Mouse (Mus musculus): ENCODE results near the gene Myo10.

The Myo10 gene

GRCm38 (mm10) chr15:25715996-25716395 lies 93.7 kb downstream of the Myo10 start:
- ChIA-PET CTCF (interaction anchor here in 3 of 4 experiments (0.5 to 2.5 kb wide), 8 partner anchors 8 to 601 kb away, joined by 3 to 34 read pairs (median 13); no protein-coding TSS in a partner anchor), POLR2A (interaction anchor here in 3 of 4 experiments (0.6 to 2.4 kb wide), 6 partner anchors 9 to 102 kb away, joined by 3 to 7 read pairs (median 3); partner anchors contain the start of gene Myo10 (in 1 of the 3))

GRCm38 (mm10) chr15:25717006-25717405 lies 94.7 kb downstream of the Myo10 start:
- CTCF ChIA-PET: interaction anchor here (0.5 to 3.4 kb wide), 51 partner anchors 9 to 303 kb away, joined by 3 to 34 read pairs (median 4); partner anchors contain the start of genes Myo10 (in 2 of the 4) and Basp1 (in 1 of the 4)
- POLR2A ChIA-PET: interaction anchor here in 3 of 4 experiments (0.8 to 2.4 kb wide), 16 partner anchors 10 to 276 kb away, joined by 3 to 9 read pairs (median 3); partner anchors contain the start of gene Myo10 (in 2 of the 3)

- CTCF ChIA-PET: interaction anchor here (0.6 to 3.4 kb wide), 55 partner anchors 10 to 1324 kb away, joined by 3 to 34 read pairs (median 4); partner anchors contain the start of genes Myo10 (in 2 of the 4) and Basp1 (in 1 of the 4)
- POLR2A ChIA-PET: interaction anchor here in 3 of 4 experiments (0.6 to 2.3 kb wide), 17 partner anchors 11 to 1812 kb away, joined by 3 to 14 read pairs (median 3); partner anchors contain the start of gene Myo10 (in 1 of the 3)
Measured at GRCm38 (mm10) chr15:25718104-25718503, 95.8 kb downstream of the Myo10 start.

GRCm38 (mm10) chr15:25719270-25719669 lies 96.9 kb downstream of the Myo10 start:
- ChIA-PET CTCF (interaction anchor here in 2 of 4 experiments (0.6 to 3.4 kb wide), 5 partner anchors 10 to 278 kb away, joined by 3 to 13 read pairs (median 3); no protein-coding TSS in a partner anchor), POLR2A (interaction anchor here in 3 of 4 experiments (0.6 to 2.3 kb wide), 8 partner anchors 9 to 278 kb away, joined by 4 to 9 read pairs (median 4); no protein-coding TSS in a partner anchor)

GRCm38 (mm10) chr15:25720263-25720662 lies 97.9 kb downstream of the Myo10 start:
- CTCF ChIA-PET: interaction anchor here in 2 of 4 experiments (0.7 kb wide), 2 partner anchors 279 to 462 kb away, joined by 3 read pairs; no protein-coding TSS in a partner anchor
- POLR2A ChIA-PET: interaction anchor here in 2 of 4 experiments (0.6 to 2.0 kb wide), 10 partner anchors 8 to 1737 kb away, joined by 3 to 6 read pairs (median 3); no protein-coding TSS in a partner anchor

GRCm38 (mm10) chr15:25723281-25724113 lies 101.2 kb downstream of the Myo10 start:
- ChIA-PET CTCF (interaction anchor here in 2 of 4 experiments (0.6 to 1.0 kb wide), 5 partner anchors 82 to 282 kb away, joined by 3 to 4 read pairs (median 3); no protein-coding TSS in a partner anchor), POLR2A (interaction anchor here (0.6 to 2.4 kb wide), 12 partner anchors 9 to 281 kb away, joined by 3 to 8 read pairs (median 4); no protein-coding TSS in a partner anchor)

GRCm38 (mm10) chr15:25724549-25724948 lies 102.2 kb downstream of the Myo10 start:
- ChIA-PET CTCF (no interaction called here), POLR2A (interaction anchor here in 2 of 4 experiments (0.6 to 2.4 kb wide), 6 partner anchors 8 to 71 kb away, joined by 3 to 8 read pairs (median 3); no protein-coding TSS in a partner anchor)

- POLR2A ChIA-PET: interaction anchor here in 3 of 4 experiments (0.9 to 4.3 kb wide), 10 partner anchors 13 to 104 kb away, joined by 3 to 22 read pairs (median 4); partner anchors contain the start of gene Myo10 (in 1 of the 3)
- CTCF ChIA-PET: no interaction called here
Measured at GRCm38 (mm10) chr15:25726814-25727213, 104.5 kb downstream of the Myo10 start.

GRCm38 (mm10) chr15:25728501-25728900 lies 106.2 kb downstream of the Myo10 start:
- POLR2A ChIA-PET: interaction anchor here in 3 of 4 experiments (0.7 to 4.3 kb wide), 14 partner anchors 9 to 106 kb away, joined by 3 to 22 read pairs (median 4); partner anchors contain the start of gene Myo10 (in 1 of the 3)
- CTCF ChIA-PET: interaction anchor here in 2 of 4 experiments (0.6 to 1.0 kb wide), 2 partner anchors 19 to 68 kb away, joined by 3 to 4 read pairs; no protein-coding TSS in a partner anchor

GRCm38 (mm10) chr15:25731053-25731452 lies 108.7 kb downstream of the Myo10 start:
- CTCF ChIA-PET: interaction anchor here (0.6 to 2.5 kb wide), 14 partner anchors 9 to 657 kb away, joined by 3 to 11 read pairs (median 6); no protein-coding TSS in a partner anchor

GRCm38 (mm10) chr15:25732758-25733428 lies 110.6 kb downstream of the Myo10 start:
- CTCF ChIA-PET: interaction anchor here (0.6 to 2.5 kb wide), 14 partner anchors 7 to 1479 kb away, joined by 3 to 8 read pairs (median 3); no protein-coding TSS in a partner anchor

More at GRCm38 (mm10) chr15:25731053-25731452, 108.7 kb downstream of the Myo10 start:
- POLR2A ChIA-PET: interaction anchor here in 3 of 4 experiments (0.6 to 2.8 kb wide), 22 partner anchors 9 to 254 kb away, joined by 3 to 10 read pairs (median 3); partner anchors contain the start of gene Myo10 (in 1 of the 3)

GRCm38 (mm10) chr15:25733739-25734430 lies 111.6 kb downstream of the Myo10 start:
- ChIA-PET POLR2A (interaction anchor here in 3 of 4 experiments (0.6 to 3.2 kb wide), 25 partner anchors 8 to 78 kb away, joined by 3 to 13 read pairs (median 4); no protein-coding TSS in a partner anchor), CTCF (interaction anchor here in 2 of 4 experiments (0.9 to 2.4 kb wide), 7 partner anchors 47 to 293 kb away, joined by 3 to 6 read pairs (median 4); no protein-coding TSS in a partner anchor)

More at GRCm38 (mm10) chr15:25732758-25733428, 110.6 kb downstream of the Myo10 start:
- POLR2A ChIA-PET: interaction anchor here (0.6 to 3.2 kb wide), 25 partner anchors 9 to 522 kb away, joined by 3 to 13 read pairs (median 4); no protein-coding TSS in a partner anchor

GRCm38 (mm10) chr15:25736531-25736930 lies 114.2 kb downstream of the Myo10 start:
- ChIA-PET POLR2A (interaction anchor here in 3 of 4 experiments (0.6 to 23.4 kb wide), 21 partner anchors 15 to 174 kb away, joined by 3 to 1429 read pairs (median 5); no protein-coding TSS in a partner anchor), CTCF (interaction anchor here in 3 of 4 experiments (0.5 to 1.0 kb wide), 5 partner anchors 10 to 224 kb away, joined by 3 to 4 read pairs (median 3); no protein-coding TSS in a partner anchor)

GRCm38 (mm10) chr15:25740271-25740670 lies 117.9 kb downstream of the Myo10 start:
- POLR2A ChIA-PET: interaction anchor here (0.6 to 23.4 kb wide), 62 partner anchors 9 to 301 kb away, joined by 3 to 1508 read pairs (median 5); partner anchors contain the start of genes Myo10 (in 2 of the 4), Retreg1 (in 1 of the 4) and Zfp622 (in 1 of the 4)
- CTCF ChIA-PET: interaction anchor here (0.6 to 2.1 kb wide), 27 partner anchors 9 to 299 kb away, joined by 3 to 22 read pairs (median 4); no protein-coding TSS in a partner anchor

GRCm38 (mm10) chr15:25742196-25742595 lies 119.9 kb downstream of the Myo10 start:
- ChIA-PET POLR2A (interaction anchor here in 3 of 4 experiments (0.9 to 23.4 kb wide), 12 partner anchors 9 to 109 kb away, joined by 3 to 1508 read pairs (median 5); no protein-coding TSS in a partner anchor), CTCF (interaction anchor here in 3 of 4 experiments (0.5 to 1.3 kb wide), 3 partner anchors 11 to 63 kb away, joined by 3 read pairs; no protein-coding TSS in a partner anchor)

GRCm38 (mm10) chr15:25751510-25751909 lies 129.2 kb downstream of the Myo10 start:
- ChIA-PET CTCF (interaction anchor here (0.5 to 3.2 kb wide), 10 partner anchors 11 to 54 kb away, joined by 3 to 13 read pairs (median 5); no protein-coding TSS in a partner anchor), POLR2A (interaction anchor here (0.8 to 23.4 kb wide), 46 partner anchors 9 to 504 kb away, joined by 3 to 1508 read pairs (median 6); partner anchors contain the start of gene Myo10 (in 3 of the 4))

All from embryonic stem cell, embryonic (primary cell).